Mouse (Mus musculus): Measurements from ENCODE around the gene Prr29.

Prr29 gene

GRCm38 (mm10) chr11:106410011-106410410 is 44.7 kb downstream of the Prr29 start:
- DNase-seq (ENCODE audit: low read depth, low spot score) = no peak

- DNase-seq (ENCODE audit: low read depth, low spot score) = no peak
Measured at GRCm38 (mm10) chr11:106410507-106410906, 45.2 kb downstream of the Prr29 start.

- DNase-seq (ENCODE audit: low read depth, low spot score) = no peak
Measured at GRCm38 (mm10) chr11:106411157-106411556, 45.9 kb downstream of the Prr29 start.

- DNase-seq (ENCODE audit: low read depth, low spot score) = no peak
Measured at GRCm38 (mm10) chr11:106412641-106413360, 47.5 kb downstream of the Prr29 start.

- peak; percentile 35 for DNase-seq (ENCODE audit: low read depth, low spot score)
Measured at GRCm38 (mm10) chr11:106416331-106416730, 51.1 kb downstream of the Prr29 start.

- DNase-seq (ENCODE audit: low read depth, low spot score) = no peak
Measured at GRCm38 (mm10) chr11:106417860-106418259, 52.6 kb downstream of the Prr29 start.

- peak; percentile 93 for DNase-seq (ENCODE audit: low read depth, low spot score)
Measured at GRCm38 (mm10) chr11:106418622-106419196, 53.4 kb downstream of the Prr29 start.

- no peak for DNase-seq (ENCODE audit: low read depth, low spot score)
Measured at GRCm38 (mm10) chr11:106419262-106420102, 54.2 kb downstream of the Prr29 start.

- DNase-seq (ENCODE audit: low read depth, low spot score) = no peak
Measured at GRCm38 (mm10) chr11:106425201-106425600, 59.9 kb downstream of the Prr29 start.

- no peak for DNase-seq (ENCODE audit: low read depth, low spot score)
Measured at GRCm38 (mm10) chr11:106426447-106426846, 61.2 kb downstream of the Prr29 start.
